Mouse (Mus musculus): ENCODE measurements around the gene Sv2a. TPM values are rescaled to one million over a fixed set of nuclear protein-coding genes. Genes with fewer than 3 reads are reported as not detected.

Sv2a gene
- polyA plus RNA-seq, 1 experiment: 0.28 TPM

- no peak overlapping the region for H3K4me3 ChIP-seq
- H3K79me2 ChIP-seq (ENCODE audit: control insufficient read depth, insufficient read depth): no peaks in the 10 kb centered on the region
- H3K27me3 ChIP-seq (ENCODE audit: control insufficient read depth, insufficient read depth, insufficient read length): no peaks in the 10 kb centered on the region
- H3K4me2 ChIP-seq (ENCODE audit: low read depth): no peak overlapping the region
- H3ac ChIP-seq (ENCODE audit: control insufficient read depth, insufficient read length): no peak overlapping the region
- no peaks in the 10 kb centered on the region for H3K36me3 ChIP-seq (ENCODE audit: control insufficient read depth, insufficient read depth)
- TF ChIP-seq POLR2AphosphoS2 (IDR thresholded peaks at IDR 0.05; ENCODE audit: insufficient read length, low read depth) (peak; percentile 47), POLR2A (IDR thresholded peaks at IDR 0.05; ENCODE audit: insufficient read length, low read depth) (no peak)
Observed at GRCm38 (mm10) chr3:96194966-96195365, 14.0 kb downstream of the Sv2a start.

GRCm38 (mm10) chr3:96195616-96196313 lies 14.8 kb downstream of the Sv2a start:
- no peaks in the 10 kb centered on the region for H3K27me3 ChIP-seq (ENCODE audit: control insufficient read depth, insufficient read depth, insufficient read length)
- TF ChIP-seq SRF (IDR thresholded peaks at IDR 0.05; ENCODE audit: control insufficient read depth, insufficient read length, low read depth): no peak
- no peak for TF ChIP-seq CEBPB (IDR thresholded peaks at IDR 0.05; ENCODE audit: insufficient read depth, poor library complexity, severe bottlenecking)
- no peak for TF ChIP-seq E2F4 (IDR thresholded peaks at IDR 0.05; ENCODE audit: insufficient read depth)
- TF ChIP-seq TCF12 (IDR thresholded peaks at IDR 0.05; ENCODE audit: insufficient read depth, poor library complexity, severe bottlenecking): no peak
- TF ChIP-seq POLR2A (IDR thresholded peaks at IDR 0.05; ENCODE audit: insufficient read length, low read depth): no peak
- no peak for TF ChIP-seq MAX (IDR thresholded peaks at IDR 0.05; ENCODE audit: low read depth)
- H3K4me3 ChIP-seq: no peak overlapping the region
- no peak overlapping the region for H3K4me2 ChIP-seq (ENCODE audit: low read depth)
- H3ac ChIP-seq (ENCODE audit: control insufficient read depth, insufficient read length): no peak overlapping the region
- H3K79me2 ChIP-seq (ENCODE audit: control insufficient read depth, insufficient read depth): no peaks in the 10 kb centered on the region
- H3K36me3 ChIP-seq (ENCODE audit: control insufficient read depth, insufficient read depth): no peaks in the 10 kb centered on the region

- TF ChIP-seq POLR2A (IDR thresholded peaks at IDR 0.05; ENCODE audit: insufficient read length, low read depth) (no peak), REST (IDR thresholded peaks at IDR 0.05; ENCODE audit: insufficient read depth, insufficient read length) (no peak), TCF12 (IDR thresholded peaks at IDR 0.05; ENCODE audit: insufficient read depth, poor library complexity, severe bottlenecking) (no peak), MAX (IDR thresholded peaks at IDR 0.05; ENCODE audit: low read depth) (no peak), SRF (IDR thresholded peaks at IDR 0.05; ENCODE audit: control insufficient read depth, insufficient read length, low read depth) (no peak), CEBPB (IDR thresholded peaks at IDR 0.05; ENCODE audit: insufficient read depth, poor library complexity, severe bottlenecking) (no peak), USF1 (IDR thresholded peaks at IDR 0.05; ENCODE audit: low read depth) (no peak), POLR2AphosphoS2 (IDR thresholded peaks at IDR 0.05; ENCODE audit: insufficient read length, low read depth) (no peak), MYOD1 (IDR thresholded peaks at IDR 0.05; ENCODE audit: control insufficient read depth in 1 of 3, insufficient read length in 2 of 3, low read depth in 2 of 3) (no peak), E2F4 (IDR thresholded peaks at IDR 0.05; ENCODE audit: insufficient read depth) (no peak), MYOG (IDR thresholded peaks at IDR 0.05; ENCODE audit: control insufficient read depth in 1 of 3, insufficient read depth in 1 of 3, insufficient read length in 2 of 3, low read depth in 2 of 3) (no peak), TCF3 (IDR thresholded peaks at IDR 0.05; ENCODE audit: insufficient read length, low read depth) (no peak)
- Histone ChIP-seq H3K4me2 (ENCODE audit: low read depth) (peak overlapping the region; percentile 86), H3K79me2 (ENCODE audit: control insufficient read depth, insufficient read depth) (no peaks in the 10 kb centered on the region), H3K36me3 (ENCODE audit: control insufficient read depth, insufficient read depth) (no peaks in the 10 kb centered on the region), H3ac (ENCODE audit: control insufficient read depth, insufficient read length) (peak overlapping the region; percentile 26), H3K4me3 (peak overlapping the region; percentile 48), H3K27me3 (ENCODE audit: control insufficient read depth, insufficient read depth, insufficient read length) (no peaks in the 10 kb centered on the region)
Observed at GRCm38 (mm10) chr3:96196437-96197128, 15.6 kb downstream of the Sv2a start.

- H3K27me3 ChIP-seq (ENCODE audit: control insufficient read depth, insufficient read depth, insufficient read length): no peaks in the 10 kb centered on the region
- peak overlapping the region; percentile 26 for H3ac ChIP-seq (ENCODE audit: control insufficient read depth, insufficient read length)
- H3K79me2 ChIP-seq (ENCODE audit: control insufficient read depth, insufficient read depth): no peaks in the 10 kb centered on the region
- H3K36me3 ChIP-seq (ENCODE audit: control insufficient read depth, insufficient read depth): no peaks in the 10 kb centered on the region
- TF ChIP-seq POLR2AphosphoS2 (IDR thresholded peaks at IDR 0.05; ENCODE audit: insufficient read length, low read depth) (peak; percentile 87), REST (IDR thresholded peaks at IDR 0.05; ENCODE audit: insufficient read depth, insufficient read length) (no peak), MYOG (IDR thresholded peaks at IDR 0.05; ENCODE audit: control insufficient read depth in 1 of 3, insufficient read depth in 1 of 3, insufficient read length in 2 of 3, low read depth in 2 of 3) (no peak), SRF (IDR thresholded peaks at IDR 0.05; ENCODE audit: control insufficient read depth, insufficient read length, low read depth) (peak; percentile 26), MAX (IDR thresholded peaks at IDR 0.05; ENCODE audit: low read depth) (no peak), E2F4 (IDR thresholded peaks at IDR 0.05; ENCODE audit: insufficient read depth) (no peak), USF1 (IDR thresholded peaks at IDR 0.05; ENCODE audit: low read depth) (no peak), TCF12 (IDR thresholded peaks at IDR 0.05; ENCODE audit: insufficient read depth, poor library complexity, severe bottlenecking) (no peak), MYOD1 (IDR thresholded peaks at IDR 0.05; ENCODE audit: control insufficient read depth in 1 of 3, insufficient read length in 2 of 3, low read depth in 2 of 3) (no peak), TCF3 (IDR thresholded peaks at IDR 0.05; ENCODE audit: insufficient read length, low read depth) (no peak), CEBPB (IDR thresholded peaks at IDR 0.05; ENCODE audit: insufficient read depth, poor library complexity, severe bottlenecking) (no peak), POLR2A (IDR thresholded peaks at IDR 0.05; ENCODE audit: insufficient read length, low read depth) (peak; percentile 86)
- H3K4me3 ChIP-seq: peak overlapping the region; percentile 48
- peak overlapping the region; percentile 86 for H3K4me2 ChIP-seq (ENCODE audit: low read depth)
Observed at GRCm38 (mm10) chr3:96197129-96197749, 16.3 kb downstream of the Sv2a start.

Measured in myocyte (in vitro differentiated cells).